Mouse (Mus musculus): Measurements from ENCODE around the gene Cdk14. TPM values are rescaled to one million over a fixed set of nuclear protein-coding genes. Genes with fewer than 3 reads are reported as not detected.

Cdk14 gene
- polyA plus RNA-seq, 2 experiments, result 0.68 to 1.4 TPM

DNA sequence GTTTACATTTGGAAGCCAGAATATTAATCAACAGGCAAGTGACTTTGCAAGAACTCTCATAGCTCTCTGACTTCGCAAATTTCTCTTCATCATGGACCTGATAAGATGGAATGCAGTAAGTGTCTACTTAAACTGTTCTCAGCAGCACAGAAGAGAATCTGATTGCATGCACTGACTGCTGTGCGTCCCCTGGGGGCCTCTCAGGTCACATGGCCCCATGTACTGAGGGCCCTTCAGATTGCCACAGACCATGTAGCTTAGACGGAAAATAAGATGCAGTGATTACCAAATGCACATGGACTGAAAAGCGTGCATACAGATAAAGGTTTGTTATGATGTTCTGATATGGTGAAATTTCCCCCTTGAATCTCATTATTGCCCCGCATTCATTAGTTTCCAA, 653.4 kb downstream of the Cdk14 start:
- no peak for ATAC-seq (ENCODE audit: insufficient read depth)
- Histone ChIP-seq H3K4me3 (ENCODE audit: insufficient read depth in 1 of 2, low read depth in 2 of 2, low read length in 2 of 2) (no peak overlapping the region), H3K27ac (no peak overlapping the region), H3K4me1 (replicated peaks; ENCODE audit: control insufficient read depth in 2 of 2, insufficient read depth in 2 of 2, low read length in 1 of 2) (no peaks in the 10 kb centered on the region), H3K9me3 (ENCODE audit: control insufficient read depth, low read length) (no peaks in the 10 kb centered on the region), H3K27me3 (ENCODE audit: control insufficient read depth, insufficient read depth, low read length) (no peaks in the 10 kb centered on the region), H3K9ac (replicated peaks) (no peak overlapping the region), H3K36me3 (replicated peaks; ENCODE audit: control insufficient read depth, insufficient read depth, low read depth) (no peaks in the 10 kb centered on the region), H3K4me2 (ENCODE audit: low read depth) (no peak overlapping the region)
- no peak for DNase-seq (ENCODE audit: low read depth in 3 of 3, low spot score in 3 of 3)
- no peak for TF ChIP-seq EP300 (IDR thresholded peaks at IDR 0.05; ENCODE audit: low read depth)
- no peak for TF ChIP-seq CTCF (IDR thresholded peaks at IDR 0.05; ENCODE audit: low read depth)
- 54% methylated on average over 5 of the region's 5 CpGs for WGBS (ENCODE audit: insufficient replicate concordance)

DNA sequence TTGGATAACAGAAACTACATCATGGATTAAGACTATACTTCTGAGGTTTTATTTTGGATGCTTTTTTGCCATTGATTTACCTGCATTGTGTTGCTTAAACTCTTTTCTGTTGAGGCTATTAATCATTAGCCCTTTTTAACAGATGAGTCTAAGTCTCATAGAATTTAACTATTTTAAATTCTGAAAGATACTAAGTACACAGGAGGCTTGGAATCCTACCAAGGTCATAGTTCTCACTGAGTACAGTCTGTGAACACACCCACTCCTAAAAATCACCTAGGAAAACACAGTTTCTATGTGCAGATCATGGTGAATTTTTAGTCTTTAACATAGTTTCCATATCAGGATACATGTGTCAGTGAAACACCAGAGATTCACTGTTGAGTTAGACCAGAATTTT, 658.2 kb downstream of the Cdk14 start:
- no peak for DNase-seq (ENCODE audit: low read depth in 3 of 3, low spot score in 3 of 3)

DNA sequence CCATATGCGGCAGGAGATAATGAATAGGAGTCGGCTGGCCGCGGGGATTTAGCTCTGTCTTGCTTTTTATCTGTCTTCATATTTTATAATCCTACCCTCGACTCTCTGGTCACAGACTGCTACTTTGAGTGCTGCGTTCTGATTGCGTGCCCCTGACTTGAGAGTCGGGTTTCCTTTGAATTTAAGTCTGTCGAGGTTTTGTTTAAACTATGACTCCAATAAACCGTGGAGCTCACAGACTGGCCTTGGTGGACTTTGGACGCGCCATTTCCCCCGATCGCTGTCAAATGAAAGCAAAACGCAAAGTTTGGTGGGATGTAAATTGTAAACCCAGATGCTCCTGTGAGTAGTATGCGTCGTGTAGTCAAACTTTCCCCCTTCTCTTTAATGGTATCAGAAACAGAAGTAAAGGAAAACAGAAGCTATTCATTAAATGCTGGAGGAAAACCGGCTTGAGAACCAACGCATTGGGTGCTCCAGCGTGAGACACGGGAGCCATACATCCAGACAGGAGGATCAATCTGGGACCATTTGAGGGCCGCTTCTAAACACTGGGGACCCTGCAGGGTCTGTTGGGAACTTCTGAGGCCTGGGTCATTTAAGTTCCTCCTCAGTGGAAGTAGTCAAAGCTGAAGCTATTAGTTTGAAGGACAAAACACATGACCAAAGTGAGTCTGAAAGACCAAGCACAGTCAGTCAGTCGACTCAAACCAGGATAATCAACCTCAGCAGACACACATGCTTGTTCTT, 661.6 kb downstream of the Cdk14 start:
- Histone ChIP-seq H3K27ac (no peak overlapping the region), H3K9ac (replicated peaks) (peak overlapping the region; percentile 6; the same call in 1 of the 2 replicates), H3K27me3 (ENCODE audit: control insufficient read depth, insufficient read depth, low read length) (peaks cover 47% of the 10 kb centered on the region), H3K4me3 (ENCODE audit: insufficient read depth in 1 of 2, low read depth in 2 of 2, low read length in 2 of 2) (peak overlapping the region; percentile 52 to 56), H3K36me3 (replicated peaks; ENCODE audit: control insufficient read depth, insufficient read depth, low read depth) (no peaks in the 10 kb centered on the region), H3K4me2 (ENCODE audit: low read depth) (peak overlapping the region; percentile 58), H3K9me3 (ENCODE audit: control insufficient read depth, low read length) (no peaks in the 10 kb centered on the region), H3K4me1 (replicated peaks; ENCODE audit: control insufficient read depth in 2 of 2, insufficient read depth in 2 of 2, low read length in 1 of 2) (no peaks in the 10 kb centered on the region)
- no peak for DNase-seq (ENCODE audit: low read depth in 3 of 3, low spot score in 3 of 3)
- WGBS (ENCODE audit: insufficient replicate concordance), result 1% methylated on average over 23 of the region's 23 CpGs
- TF ChIP-seq EP300 (IDR thresholded peaks at IDR 0.05; ENCODE audit: low read depth) (no peak), CTCF (IDR thresholded peaks at IDR 0.05; ENCODE audit: low read depth) (no peak)
- ATAC-seq (ENCODE audit: insufficient read depth), result peak; percentile 21; the same call in 1 of the 2 replicates

More for the DNA sequence above, 658.2 kb downstream of the Cdk14 start:
- ATAC-seq (ENCODE audit: insufficient read depth), result no peak
- peaks cover 24% of the 10 kb centered on the region for H3K27me3 ChIP-seq (ENCODE audit: control insufficient read depth, insufficient read depth, low read length)
- no peaks in the 10 kb centered on the region for H3K4me1 ChIP-seq (replicated peaks; ENCODE audit: control insufficient read depth in 2 of 2, insufficient read depth in 2 of 2, low read length in 1 of 2)
- H3K27ac ChIP-seq, result no peak overlapping the region
- no peaks in the 10 kb centered on the region for H3K9me3 ChIP-seq (ENCODE audit: control insufficient read depth, low read length)
- no peak overlapping the region for H3K9ac ChIP-seq (replicated peaks)
- no peak overlapping the region for H3K4me2 ChIP-seq (ENCODE audit: low read depth)
- no peak overlapping the region for H3K4me3 ChIP-seq (ENCODE audit: insufficient read depth in 1 of 2, low read depth in 2 of 2, low read length in 2 of 2)
- H3K36me3 ChIP-seq (replicated peaks; ENCODE audit: control insufficient read depth, insufficient read depth, low read depth), result no peaks in the 10 kb centered on the region
- TF ChIP-seq CTCF (IDR thresholded peaks at IDR 0.05; ENCODE audit: low read depth) (no peak), EP300 (IDR thresholded peaks at IDR 0.05; ENCODE audit: low read depth) (no peak)

DNA sequence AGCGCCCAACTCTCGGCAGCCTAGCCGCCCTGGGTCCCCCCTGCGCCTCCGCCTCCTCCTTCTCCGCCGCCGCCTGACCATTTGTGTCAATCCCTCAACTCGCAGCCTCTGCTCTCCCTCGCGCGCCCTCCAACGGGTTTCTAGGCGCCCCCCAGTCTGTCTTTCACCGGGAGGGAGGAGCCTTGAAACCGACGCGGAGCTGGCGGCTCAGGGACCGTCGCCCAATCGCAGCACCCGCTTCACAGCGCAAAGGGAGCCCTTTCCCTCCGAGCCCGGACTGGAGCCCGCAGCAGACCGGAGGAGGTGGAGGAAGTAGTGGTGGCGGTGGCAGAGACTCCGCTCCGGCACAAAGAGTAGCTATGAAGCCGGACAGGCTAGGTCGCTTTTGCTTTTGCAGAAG, 662.2 kb downstream of the Cdk14 start, which contains the start of gene Fzd1:
Fzd1 (minus strand) TSS at position 134 of the 400 bp plus-strand sequence.
- H3K4me3 ChIP-seq (ENCODE audit: insufficient read depth in 1 of 2, low read depth in 2 of 2, low read length in 2 of 2), result peak within 1 kb of the TSS; percentile 52 to 56

DNA sequence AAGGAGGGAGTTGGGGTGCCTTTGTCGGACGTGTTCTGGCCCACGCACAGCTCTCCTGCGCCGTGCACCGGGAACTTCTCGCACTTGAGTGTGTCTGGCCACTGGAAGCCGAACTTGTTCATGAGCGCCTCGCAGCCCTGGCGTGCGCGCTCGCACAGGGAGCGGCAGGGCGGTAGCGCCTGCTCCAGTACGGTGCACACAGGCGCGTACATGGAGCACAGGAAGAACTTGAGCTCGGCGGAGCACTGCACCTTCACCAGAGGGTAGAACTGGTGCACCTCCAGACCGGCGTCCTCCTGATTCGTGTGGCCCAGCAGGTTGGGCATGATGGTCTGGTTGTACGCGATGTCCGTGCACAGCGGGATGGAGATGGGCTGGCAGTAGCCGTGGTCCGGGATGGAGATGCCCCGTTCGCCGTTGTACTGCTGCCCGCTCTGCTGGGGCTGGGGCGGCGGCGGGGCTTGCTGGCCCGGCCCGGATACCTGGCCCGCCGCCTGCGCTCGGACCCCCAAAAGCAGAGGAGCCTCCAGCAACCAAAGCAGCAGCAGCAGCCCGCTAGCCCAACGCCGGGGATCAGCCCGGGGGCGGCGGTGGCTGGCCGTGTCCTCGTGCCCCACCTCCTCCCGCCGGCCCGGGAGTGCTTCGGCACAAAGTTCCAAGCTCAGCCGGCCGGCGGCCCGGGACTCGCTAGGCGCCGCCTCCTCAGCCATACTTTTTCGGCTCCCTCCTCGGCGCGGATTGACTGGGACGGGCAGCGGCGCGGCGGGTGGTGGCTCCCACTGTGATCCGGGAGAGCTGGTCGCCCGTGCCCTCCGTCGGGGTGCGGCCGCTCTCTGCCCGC, 663.0 kb downstream of the Cdk14 start:
- H3K9ac ChIP-seq (replicated peaks), result no peak overlapping the region
- ATAC-seq (ENCODE audit: insufficient read depth), result peak; percentile 47; the same call in 1 of the 2 replicates
- no peaks in the 10 kb centered on the region for H3K36me3 ChIP-seq (replicated peaks; ENCODE audit: control insufficient read depth, insufficient read depth, low read depth)
- TF ChIP-seq CTCF (IDR thresholded peaks at IDR 0.05; ENCODE audit: low read depth) (no peak), EP300 (IDR thresholded peaks at IDR 0.05; ENCODE audit: low read depth) (no peak)
- H3K9me3 ChIP-seq (ENCODE audit: control insufficient read depth, low read length), result no peaks in the 10 kb centered on the region
- H3K27me3 ChIP-seq (ENCODE audit: control insufficient read depth, insufficient read depth, low read length), result peaks cover 47% of the 10 kb centered on the region
- peak overlapping the region; percentile 58 for H3K4me2 ChIP-seq (ENCODE audit: low read depth)
- WGBS (ENCODE audit: insufficient replicate concordance), result under 1% methylated on average over 61 of the region's 80 CpGs
- no peak overlapping the region for H3K27ac ChIP-seq
- DNase-seq (ENCODE audit: low read depth in 3 of 3, low spot score in 3 of 3), result no peak
- H3K4me1 ChIP-seq (replicated peaks; ENCODE audit: control insufficient read depth in 2 of 2, insufficient read depth in 2 of 2, low read length in 1 of 2), result no peaks in the 10 kb centered on the region
- peak overlapping the region; percentile 52 to 54 for H3K4me3 ChIP-seq (ENCODE audit: insufficient read depth in 1 of 2, low read depth in 2 of 2, low read length in 2 of 2)

More for the DNA sequence above, 662.2 kb downstream of the Cdk14 start, which contains the start of gene Fzd1:
- Histone ChIP-seq H3K4me1 (replicated peaks; ENCODE audit: control insufficient read depth in 2 of 2, insufficient read depth in 2 of 2, low read length in 1 of 2) (no peaks in the 10 kb centered on the region), H3K36me3 (replicated peaks; ENCODE audit: control insufficient read depth, insufficient read depth, low read depth) (no peaks in the 10 kb centered on the region), H3K27ac (no peak within 1 kb of the TSS), H3K9me3 (ENCODE audit: control insufficient read depth, low read length) (no peaks in the 10 kb centered on the region), H3K4me2 (ENCODE audit: low read depth) (peak within 1 kb of the TSS; percentile 58), H3K9ac (replicated peaks) (peak within 1 kb of the TSS; percentile 6; the same call in 1 of the 2 replicates), H3K27me3 (ENCODE audit: control insufficient read depth, insufficient read depth, low read length) (peaks cover 47% of the 10 kb centered on the region)
- peak; percentile 78 for ATAC-seq (ENCODE audit: insufficient read depth)
- DNase-seq (ENCODE audit: low read depth in 3 of 3, low spot score in 3 of 3), result peak in 2 of 3 experiments; percentile 28 to 41
- WGBS (ENCODE audit: insufficient replicate concordance), result under 1% methylated on average over 32 of the region's 33 CpGs
- TF ChIP-seq EP300 (IDR thresholded peaks at IDR 0.05; ENCODE audit: low read depth), result no peak
- TF ChIP-seq CTCF (IDR thresholded peaks at IDR 0.05; ENCODE audit: low read depth), result peak; percentile 17; the same call in 1 of the 2 replicates
